Mouse (Mus musculus): ENCODE measurements around the gene Sell. TPM values are rescaled to one million over a fixed set of nuclear protein-coding genes. Genes with fewer than 3 reads are reported as not detected.

Sell gene
- total and polyA plus RNA-seq, 2 experiments: 0.78 to 1.1 TPM

GRCm38 (mm10) chr1:164086797-164087196 is 25.0 kb downstream of the Sell start:
- Histone ChIP-seq H3K4me3 (ENCODE audit: insufficient read depth, low read depth, low read length) (no peak overlapping the region), H3K27me3 (ENCODE audit: control insufficient read depth, insufficient read depth, low read length) (no peaks in the 10 kb centered on the region), H3K36me3 (ENCODE audit: control insufficient read depth, insufficient read depth, low read length) (no peaks in the 10 kb centered on the region), H3K9ac (ENCODE audit: low read depth, low read length) (no peak overlapping the region), H3K27ac (replicated peaks; ENCODE audit: insufficient read depth, low read depth, low read length) (no peak overlapping the region), H3K79me2 (ENCODE audit: control insufficient read depth, insufficient read depth, low read length) (no peaks in the 10 kb centered on the region), H3K4me1 (ENCODE audit: control insufficient read depth, insufficient read depth, low read length) (no peaks in the 10 kb centered on the region)
- TF ChIP-seq CTCF (IDR thresholded peaks at IDR 0.05; ENCODE audit: low read depth, low read length) (no peak), POLR2A (IDR thresholded peaks at IDR 0.05; ENCODE audit: extremely low read depth, insufficient read depth, low read length) (no peak)
- 75% methylated on average over 3 of the region's 3 CpGs for WGBS
- DNase-seq (ENCODE audit: extremely low read depth, low read depth, low spot score): no peak

GRCm38 (mm10) chr1:164087872-164088271 is 26.1 kb downstream of the Sell start:
- WGBS: 82% methylated on average over 5 of the region's 5 CpGs
- DNase-seq (ENCODE audit: extremely low read depth, low read depth, low spot score): no peak
- H3K27ac ChIP-seq (replicated peaks; ENCODE audit: insufficient read depth, low read depth, low read length): no peak overlapping the region
- TF ChIP-seq POLR2A (IDR thresholded peaks at IDR 0.05; ENCODE audit: extremely low read depth, insufficient read depth, low read length) (no peak), CTCF (IDR thresholded peaks at IDR 0.05; ENCODE audit: low read depth, low read length) (no peak)
- no peaks in the 10 kb centered on the region for H3K4me1 ChIP-seq (ENCODE audit: control insufficient read depth, insufficient read depth, low read length)
- H3K79me2 ChIP-seq (ENCODE audit: control insufficient read depth, insufficient read depth, low read length): no peaks in the 10 kb centered on the region
- no peaks in the 10 kb centered on the region for H3K36me3 ChIP-seq (ENCODE audit: control insufficient read depth, insufficient read depth, low read length)
- no peak overlapping the region for H3K4me3 ChIP-seq (ENCODE audit: insufficient read depth, low read depth, low read length)
- H3K27me3 ChIP-seq (ENCODE audit: control insufficient read depth, insufficient read depth, low read length): no peaks in the 10 kb centered on the region
- no peak overlapping the region for H3K9ac ChIP-seq (ENCODE audit: low read depth, low read length)

DNA sequence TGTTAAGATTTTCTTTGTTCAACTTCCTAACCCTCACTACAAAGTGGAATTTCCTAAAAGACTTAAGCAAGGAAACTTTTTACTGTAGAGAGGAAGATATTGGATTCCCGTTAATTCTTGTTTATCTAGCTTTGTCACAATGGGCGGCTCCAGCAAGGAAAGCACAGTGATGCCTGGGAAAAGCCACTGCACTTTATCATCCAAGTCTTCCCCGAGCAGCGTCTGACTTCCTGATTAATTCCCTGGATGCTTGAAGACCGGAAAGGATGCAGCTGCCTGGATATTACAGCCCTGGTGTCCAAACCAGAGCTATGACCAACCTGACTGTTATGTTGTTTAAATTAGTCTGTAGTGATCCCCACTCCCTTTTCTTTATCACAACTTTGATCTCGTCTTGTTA is 35.0 kb downstream of the Sell start:
- no peaks in the 10 kb centered on the region for H3K27me3 ChIP-seq (ENCODE audit: control insufficient read depth, insufficient read depth, low read length)
- TF ChIP-seq POLR2A (IDR thresholded peaks at IDR 0.05; ENCODE audit: extremely low read depth, insufficient read depth, low read length) (no peak), CTCF (IDR thresholded peaks at IDR 0.05; ENCODE audit: low read depth, low read length) (no peak)
- no peaks in the 10 kb centered on the region for H3K4me1 ChIP-seq (ENCODE audit: control insufficient read depth, insufficient read depth, low read length)
- 60% methylated on average over 6 of the region's 6 CpGs for WGBS
- no peak overlapping the region for H3K27ac ChIP-seq (replicated peaks; ENCODE audit: insufficient read depth, low read depth, low read length)
- no peaks in the 10 kb centered on the region for H3K79me2 ChIP-seq (ENCODE audit: control insufficient read depth, insufficient read depth, low read length)
- H3K9ac ChIP-seq (ENCODE audit: low read depth, low read length): no peak overlapping the region
- H3K4me3 ChIP-seq (ENCODE audit: insufficient read depth, low read depth, low read length): no peak overlapping the region
- DNase-seq (ENCODE audit: extremely low read depth, low read depth, low spot score): no peak
- H3K36me3 ChIP-seq (ENCODE audit: control insufficient read depth, insufficient read depth, low read length): no peaks in the 10 kb centered on the region

GRCm38 (mm10) chr1:164097911-164098310 is 36.1 kb downstream of the Sell start:
- Histone ChIP-seq H3K4me1 (ENCODE audit: control insufficient read depth, insufficient read depth, low read length) (no peaks in the 10 kb centered on the region), H3K36me3 (ENCODE audit: control insufficient read depth, insufficient read depth, low read length) (no peaks in the 10 kb centered on the region), H3K79me2 (ENCODE audit: control insufficient read depth, insufficient read depth, low read length) (no peaks in the 10 kb centered on the region), H3K4me3 (ENCODE audit: insufficient read depth, low read depth, low read length) (no peak overlapping the region), H3K27ac (replicated peaks; ENCODE audit: insufficient read depth, low read depth, low read length) (no peak overlapping the region), H3K27me3 (ENCODE audit: control insufficient read depth, insufficient read depth, low read length) (no peaks in the 10 kb centered on the region), H3K9ac (ENCODE audit: low read depth, low read length) (no peak overlapping the region)
- 77% methylated on average over 2 of the region's 2 CpGs for WGBS
- TF ChIP-seq POLR2A (IDR thresholded peaks at IDR 0.05; ENCODE audit: extremely low read depth, insufficient read depth, low read length) (no peak), CTCF (IDR thresholded peaks at IDR 0.05; ENCODE audit: low read depth, low read length) (no peak)
- DNase-seq (ENCODE audit: extremely low read depth, low read depth, low spot score): no peak

DNA sequence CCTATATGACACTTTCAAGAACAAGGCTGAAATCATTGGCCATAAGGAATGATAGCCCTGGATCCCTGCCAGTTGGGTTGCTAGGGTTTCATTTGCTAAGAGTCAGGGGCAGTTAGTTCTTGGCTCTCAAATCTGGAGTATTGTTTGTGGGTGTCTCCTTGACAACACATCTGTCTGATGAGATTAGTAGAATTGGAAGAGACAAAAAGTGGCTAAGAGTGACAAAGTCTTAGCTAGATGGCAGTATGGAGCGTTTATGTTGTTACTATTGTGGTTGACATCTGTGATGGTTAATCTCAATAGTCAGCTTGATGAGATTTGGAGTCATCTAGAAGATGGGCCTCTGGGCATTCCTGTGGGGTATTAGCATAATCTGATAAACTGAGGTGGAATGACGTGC is 36.6 kb downstream of the Sell start:
- H3K9ac ChIP-seq (ENCODE audit: low read depth, low read length): no peak overlapping the region
- H3K4me3 ChIP-seq (ENCODE audit: insufficient read depth, low read depth, low read length): no peak overlapping the region
- H3K79me2 ChIP-seq (ENCODE audit: control insufficient read depth, insufficient read depth, low read length): no peaks in the 10 kb centered on the region
- H3K27ac ChIP-seq (replicated peaks; ENCODE audit: insufficient read depth, low read depth, low read length): no peak overlapping the region
- H3K4me1 ChIP-seq (ENCODE audit: control insufficient read depth, insufficient read depth, low read length): no peaks in the 10 kb centered on the region
- no peak for DNase-seq (ENCODE audit: extremely low read depth, low read depth, low spot score)
- H3K36me3 ChIP-seq (ENCODE audit: control insufficient read depth, insufficient read depth, low read length): no peaks in the 10 kb centered on the region
- 80% methylated on average over 2 of the region's 2 CpGs for WGBS
- no peaks in the 10 kb centered on the region for H3K27me3 ChIP-seq (ENCODE audit: control insufficient read depth, insufficient read depth, low read length)
- TF ChIP-seq CTCF (IDR thresholded peaks at IDR 0.05; ENCODE audit: low read depth, low read length) (no peak), POLR2A (IDR thresholded peaks at IDR 0.05; ENCODE audit: extremely low read depth, insufficient read depth, low read length) (no peak)

GRCm38 (mm10) chr1:164109763-164110162 is 48.0 kb downstream of the Sell start:
- WGBS: 78% methylated on average over 2 of the region's 2 CpGs

More at GRCm38 (mm10) chr1:164109763-164110162, 48.0 kb downstream of the Sell start:
- no peak for DNase-seq (ENCODE audit: extremely low read depth, low read depth, low spot score)
- no peaks in the 10 kb centered on the region for H3K27me3 ChIP-seq (ENCODE audit: control insufficient read depth, insufficient read depth, low read length)
- H3K9ac ChIP-seq (ENCODE audit: low read depth, low read length): no peak overlapping the region
- H3K79me2 ChIP-seq (ENCODE audit: control insufficient read depth, insufficient read depth, low read length): no peaks in the 10 kb centered on the region
- no peak overlapping the region for H3K4me3 ChIP-seq (ENCODE audit: insufficient read depth, low read depth, low read length)
- no peaks in the 10 kb centered on the region for H3K36me3 ChIP-seq (ENCODE audit: control insufficient read depth, insufficient read depth, low read length)
- no peaks in the 10 kb centered on the region; the same call in 1 of the 2 replicates for H3K4me1 ChIP-seq (ENCODE audit: control insufficient read depth, insufficient read depth, low read length)
- H3K27ac ChIP-seq (replicated peaks; ENCODE audit: insufficient read depth, low read depth, low read length): no peak overlapping the region
- no peak for TF ChIP-seq CTCF (IDR thresholded peaks at IDR 0.05; ENCODE audit: low read depth, low read length)
- no peak for TF ChIP-seq POLR2A (IDR thresholded peaks at IDR 0.05; ENCODE audit: extremely low read depth, insufficient read depth, low read length)
